Mouse (Mus musculus) neutrophil, adult 5-6 weeks (primary cell): ENCODE results near the gene Emcn. TPM values are rescaled to one million over a fixed set of nuclear protein-coding genes. Genes with fewer than 3 reads are reported as not detected.

Experiments
- ATAC-seq: fragments of 151-379, 151-347 bp; 2 replicates; pipeline ENCODE4 v1.8.0; 2017; ENCODE audit warnings: mild to moderate bottlenecking, moderate TSS enrichment; ENCODE audit not compliant: insufficient number of reproducible peaks, poor library complexity, low FRiP score, severe bottlenecking; ENCODE audit errors: extremely low read depth
- total RNA-seq: library from RNA; stranded (forward); fragments of 200-1000 nt; gene quantifications from 2 replicates; pipeline ENCODE4 v1.2.3, GENCODE M21; 2017

The Emcn gene
- total RNA-seq = not detected in 2 replicates

DNA sequence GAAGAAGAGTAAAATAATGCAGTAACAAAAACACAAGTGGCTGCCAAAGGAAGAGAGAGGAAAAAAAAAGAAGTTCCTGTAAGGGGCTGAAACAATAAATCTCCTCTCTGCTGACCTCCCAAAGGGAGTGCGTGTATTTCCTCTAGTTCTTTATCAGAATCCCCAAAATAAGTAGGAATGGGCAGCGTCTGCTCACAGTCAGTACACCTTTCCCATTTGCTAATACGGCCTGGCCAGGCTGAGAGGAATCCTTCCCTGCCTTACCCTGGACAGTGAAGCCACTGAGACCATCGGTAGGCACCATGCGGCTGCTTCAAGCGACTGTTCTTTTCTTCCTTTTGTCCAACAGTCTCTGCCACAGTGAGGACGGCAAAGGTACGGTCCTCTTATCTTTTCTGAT, at the start of gene Emcn:
Emcn (plus strand) TSS at position 130 of the 400 bp plus-strand sequence.
- ATAC-seq = no peak

GRCm38 (mm10) chr3:137293174-137293591, 47.7 kb upstream of the Emcn start:
- peak; percentile 32; the same call in 1 of the 2 replicates for ATAC-seq

DNA sequence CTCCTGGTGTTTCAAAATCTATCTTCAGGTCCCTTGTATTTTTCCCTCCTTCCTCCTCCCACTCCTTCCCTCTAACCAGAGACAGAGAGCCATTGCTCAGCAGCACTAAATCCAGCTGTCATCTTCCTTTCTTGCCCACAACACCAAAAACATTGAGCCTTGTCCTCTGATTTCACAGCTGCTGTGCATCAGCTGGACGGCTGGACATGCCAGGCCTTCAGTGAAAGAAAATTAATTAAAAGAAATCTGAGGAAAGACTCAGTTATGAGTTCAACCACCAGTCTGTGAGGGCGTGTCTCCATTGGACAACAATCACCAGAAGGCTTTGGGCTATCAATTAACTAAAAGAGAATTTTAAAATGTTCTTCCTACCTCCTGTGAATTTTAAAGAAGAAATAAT, 42.6 kb upstream of the Emcn start:
- ATAC-seq = no peak

- ATAC-seq = no peak
Observed at GRCm38 (mm10) chr3:137300210-137300609, 40.7 kb upstream of the Emcn start.

DNA sequence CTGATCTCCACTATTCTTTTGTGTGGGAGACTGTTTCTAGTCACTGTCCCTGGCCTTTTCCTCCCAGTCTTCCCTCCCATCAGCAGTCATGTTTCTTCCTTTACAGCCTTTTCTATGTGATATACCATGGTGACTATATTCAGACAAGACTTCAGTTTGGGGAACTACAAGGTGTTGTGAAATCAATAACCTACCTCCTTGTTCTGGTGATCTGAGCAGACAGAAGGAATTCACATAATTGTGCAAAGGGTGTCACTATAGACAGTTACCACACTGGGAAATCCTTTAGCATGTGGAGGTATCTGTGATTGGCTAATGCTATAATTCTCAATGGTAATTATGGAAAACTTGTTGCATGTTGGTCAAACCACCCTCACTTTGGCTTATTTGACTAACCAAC, 39.7 kb upstream of the Emcn start:
- no peak for ATAC-seq

DNA sequence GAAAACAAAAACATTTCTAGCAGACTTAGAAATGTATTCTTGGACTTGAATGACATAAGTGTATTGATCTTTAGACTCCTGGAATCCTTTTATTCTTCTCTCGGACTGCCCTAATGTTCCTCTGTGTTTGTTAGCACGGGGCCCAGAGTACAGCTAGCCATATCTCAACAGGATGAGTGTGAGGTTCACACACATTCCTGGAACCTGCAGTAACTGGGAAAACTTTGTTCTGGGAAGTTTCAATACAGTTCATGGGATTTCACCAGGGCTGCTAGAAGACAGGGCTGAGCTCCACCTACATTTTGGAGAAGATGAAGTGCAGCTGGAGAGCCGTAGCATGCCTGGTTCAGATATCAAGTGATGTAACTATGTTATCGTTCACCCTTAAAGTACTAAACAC, 38.1 kb upstream of the Emcn start:
- no peak for ATAC-seq

GRCm38 (mm10) chr3:137309959-137310358, 30.9 kb upstream of the Emcn start:
- ATAC-seq = no peak

DNA sequence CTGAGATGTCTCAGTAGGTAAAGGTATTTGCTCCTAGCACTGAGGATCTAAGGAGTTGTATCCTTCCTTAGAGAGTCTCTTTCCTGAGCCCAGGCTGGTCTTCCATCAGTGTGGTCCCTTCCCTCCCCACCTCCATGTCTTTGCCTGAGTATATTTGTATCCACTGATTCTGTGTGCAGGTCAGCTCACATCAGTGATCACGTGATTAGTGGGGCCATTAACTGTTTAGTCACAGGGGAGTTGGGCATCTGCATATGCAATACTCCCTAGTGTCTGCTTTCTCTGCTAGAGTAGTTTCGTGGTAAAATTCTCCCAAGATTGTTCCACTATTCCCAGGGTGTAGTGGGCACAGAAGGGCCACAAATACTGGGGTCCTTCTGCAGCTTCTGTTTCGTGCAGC, 28.3 kb upstream of the Emcn start:
- ATAC-seq = no peak

DNA sequence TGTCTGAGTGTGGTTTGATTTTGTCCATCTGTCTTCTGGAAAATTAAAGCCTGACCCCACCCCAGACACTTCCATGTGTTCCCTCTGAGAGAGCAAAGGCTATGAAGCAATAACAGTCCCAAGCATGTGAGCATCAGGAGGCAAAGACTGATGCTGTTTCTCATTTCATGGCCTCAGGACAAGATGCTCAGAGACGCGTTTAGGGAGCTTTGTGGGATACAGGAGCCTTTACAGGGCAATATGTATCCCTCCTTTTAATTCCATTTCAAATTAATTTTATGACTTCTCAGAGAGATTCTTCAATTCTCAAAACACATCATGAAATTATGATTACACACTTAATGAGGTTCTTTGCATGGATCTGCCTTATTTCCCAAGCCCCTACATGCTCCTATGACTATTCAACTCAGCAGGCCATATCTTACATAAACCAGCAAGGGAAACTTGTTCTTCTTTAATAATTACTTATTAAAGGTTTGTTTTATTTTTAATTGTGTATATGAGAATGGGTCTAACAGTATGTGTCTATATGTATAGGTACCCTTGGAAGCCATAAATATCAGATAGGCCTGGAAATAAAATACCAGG, 27.0 kb upstream of the Emcn start:
- no peak for ATAC-seq

GRCm38 (mm10) chr3:137318371-137318770, 22.5 kb upstream of the Emcn start:
- no peak for ATAC-seq

- ATAC-seq = no peak
Observed at GRCm38 (mm10) chr3:137319950-137320349, 20.9 kb upstream of the Emcn start.

GRCm38 (mm10) chr3:137322304-137322703, 18.6 kb upstream of the Emcn start:
- no peak for ATAC-seq

DNA sequence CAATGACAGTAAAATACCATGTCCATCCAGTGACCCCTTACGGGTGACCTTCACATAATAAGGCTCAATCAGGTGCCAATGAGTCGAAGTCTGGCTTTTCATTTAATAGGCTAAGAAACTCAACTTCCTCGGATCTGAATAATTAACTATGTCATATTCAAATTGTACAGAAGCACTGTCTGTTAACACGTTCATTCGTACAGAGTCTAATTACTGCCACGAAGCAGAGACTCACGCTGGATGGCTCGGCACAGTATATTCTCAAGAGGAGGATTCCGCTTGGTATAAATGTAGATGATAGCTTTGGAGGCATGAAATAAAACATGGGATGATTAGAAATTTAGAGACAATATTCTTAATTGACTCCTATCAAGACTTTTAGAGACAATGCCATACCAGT, 11.0 kb upstream of the Emcn start:
- ATAC-seq = no peak

GRCm38 (mm10) chr3:137330950-137331349, 9.9 kb upstream of the Emcn start:
- ATAC-seq = no peak

- no peak for ATAC-seq
Observed at GRCm38 (mm10) chr3:137332531-137332930, 8.3 kb upstream of the Emcn start.

- ATAC-seq = no peak
Observed at GRCm38 (mm10) chr3:137335957-137336356, 4.9 kb upstream of the Emcn start.

- ATAC-seq = no peak
Observed at GRCm38 (mm10) chr3:137343446-137343845, 2.6 kb downstream of the Emcn start.

DNA sequence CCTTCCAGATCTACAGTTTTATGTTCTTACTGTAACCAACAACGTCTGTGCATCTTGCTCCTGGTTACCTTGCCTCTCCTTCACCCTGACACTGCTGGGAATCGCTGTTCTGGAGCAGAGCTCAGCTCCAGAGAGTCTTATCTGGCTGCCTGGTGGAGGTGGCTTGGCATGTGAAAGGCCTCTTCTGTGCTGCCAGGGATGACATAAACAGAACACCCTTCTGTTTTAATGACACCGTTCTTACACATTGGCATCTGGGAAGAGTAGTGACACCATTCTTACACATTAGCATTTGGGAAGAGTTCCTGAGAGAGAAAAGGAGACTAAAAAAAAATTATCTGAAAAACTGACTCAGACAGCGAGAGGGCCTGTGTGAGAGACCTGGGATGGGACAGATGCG, 11.0 kb downstream of the Emcn start:
- no peak for ATAC-seq

DNA sequence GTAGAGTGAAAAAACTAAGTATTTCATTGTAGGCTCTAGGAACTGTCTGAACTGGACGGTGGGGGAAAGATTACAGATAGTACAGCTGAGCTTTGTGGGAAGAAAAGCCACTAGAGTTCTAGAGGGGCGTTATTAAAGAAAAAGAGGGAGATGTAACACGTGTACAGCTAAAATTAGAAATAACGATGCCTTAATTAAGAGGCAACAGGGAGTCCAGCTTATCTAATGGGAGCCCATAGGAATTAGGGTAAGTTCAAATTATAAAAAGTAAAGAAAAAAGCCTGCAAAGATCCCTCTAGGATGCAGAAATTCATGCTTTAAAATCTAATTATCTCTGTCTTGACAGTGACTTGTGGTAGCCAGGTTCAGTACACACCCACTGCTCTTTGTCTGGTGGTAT, 15.8 kb downstream of the Emcn start:
- ATAC-seq = no peak

DNA sequence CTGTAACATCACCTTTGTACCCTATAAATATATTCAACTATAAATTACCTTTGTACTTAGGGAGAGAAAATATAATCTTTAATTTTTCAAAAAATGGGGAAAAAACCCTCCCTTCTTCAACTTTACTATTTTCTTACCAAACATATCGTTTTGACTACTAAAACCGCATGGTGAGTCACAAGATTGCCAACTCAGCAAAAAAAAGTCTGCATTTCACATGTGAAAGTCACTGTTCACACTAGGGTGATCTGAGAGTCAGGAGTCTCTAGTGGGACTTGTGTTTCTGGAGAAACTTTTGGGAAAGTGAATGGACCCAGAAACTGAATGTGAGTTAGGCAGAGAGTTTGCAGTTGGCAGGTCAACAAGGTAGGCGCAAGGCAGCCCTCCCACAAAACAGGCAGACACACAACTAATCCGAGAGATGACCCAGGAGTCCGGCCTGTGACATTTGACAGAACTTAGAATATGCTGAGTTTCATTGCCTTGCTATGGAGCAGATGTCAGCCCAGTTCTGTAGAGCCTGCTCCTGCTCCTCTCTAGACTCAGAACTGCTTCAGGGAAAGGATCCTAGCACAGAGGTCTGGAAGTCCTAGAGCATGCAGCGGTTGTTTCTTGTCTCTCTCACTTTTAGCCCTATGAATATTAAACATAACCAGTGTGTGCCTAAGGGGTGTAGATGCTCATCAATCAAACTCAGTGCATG, 26.4 kb downstream of the Emcn start:
- ATAC-seq = no peak

DNA sequence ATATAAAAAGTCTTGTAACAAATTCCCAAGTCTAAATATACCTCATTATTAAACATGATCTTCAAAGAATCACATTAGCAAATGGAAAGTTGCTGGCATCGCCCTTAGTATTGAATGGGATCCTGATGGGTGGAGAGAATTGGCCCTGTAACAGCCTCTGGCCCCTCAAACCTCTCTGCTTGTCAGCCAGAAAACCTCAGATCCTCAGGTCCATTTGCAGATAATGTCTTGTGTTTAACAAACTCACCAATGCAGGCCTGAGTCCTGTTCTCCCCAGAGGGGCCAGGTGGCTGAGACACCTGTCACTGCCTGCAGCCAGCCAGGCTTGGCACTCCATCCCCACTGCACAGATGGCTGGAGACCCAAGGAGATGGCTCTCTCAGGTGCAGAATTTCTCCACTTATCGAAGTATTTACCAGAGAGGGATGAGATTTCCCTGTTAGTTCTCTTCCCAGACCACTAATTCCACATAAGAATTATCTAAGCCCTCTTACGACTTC, 27.0 kb downstream of the Emcn start:
- no peak for ATAC-seq
